Mouse (Mus musculus): ENCODE measurements around the gene Eng. TPM values are rescaled to one million over a fixed set of nuclear protein-coding genes. Genes with fewer than 3 reads are reported as not detected.

The Eng gene
- polyA plus RNA-seq, 1 experiment from 2014 or later: 87.1 TPM

DNA sequence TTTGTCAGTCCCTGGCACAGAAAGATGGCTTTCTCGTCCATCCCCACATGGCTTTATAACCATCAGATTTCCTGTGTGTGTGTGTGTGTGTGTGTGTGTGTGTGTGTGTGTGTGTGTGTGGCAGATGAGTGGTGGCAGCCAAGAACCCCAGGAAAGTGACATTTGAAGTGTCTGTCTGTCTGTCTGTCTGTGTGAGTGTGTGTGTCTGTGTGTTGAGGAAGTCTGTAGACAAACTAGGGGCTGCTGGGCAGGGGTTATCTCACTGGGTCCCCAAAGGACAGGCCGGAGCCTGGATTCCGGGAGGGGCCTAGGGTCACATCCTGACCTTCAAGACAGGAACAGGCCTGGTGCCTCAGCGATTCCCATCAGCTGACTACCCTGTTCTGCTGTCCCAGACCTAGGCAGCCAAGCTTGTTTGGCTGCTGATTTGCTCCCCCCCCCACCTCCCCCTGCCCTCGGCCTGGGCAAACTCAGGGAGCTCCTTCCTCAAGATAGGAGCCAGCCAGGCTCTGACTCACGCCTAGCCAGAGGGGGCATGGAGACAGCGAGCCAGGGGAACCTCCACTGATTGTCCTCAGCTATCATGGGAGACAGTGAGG lies 15.2 kb downstream of the Eng start:
- Histone ChIP-seq H3K4me1 (peaks cover 43% of the 10 kb centered on the region), H3K27ac (peak overlapping the region; percentile 88), H3K36me3 (peaks cover 13% of the 10 kb centered on the region), H3K4me3 (no peak overlapping the region), H3K9me3 (no peaks in the 10 kb centered on the region), H3K27me3 (ENCODE audit: insufficient read depth, poor library complexity, severe bottlenecking) (no peaks in the 10 kb centered on the region)
- peak; percentile 87 for DNase-seq (ENCODE audit: low spot score)
- 14% methylated on average over 7 of the region's 7 CpGs for WGBS

DNA sequence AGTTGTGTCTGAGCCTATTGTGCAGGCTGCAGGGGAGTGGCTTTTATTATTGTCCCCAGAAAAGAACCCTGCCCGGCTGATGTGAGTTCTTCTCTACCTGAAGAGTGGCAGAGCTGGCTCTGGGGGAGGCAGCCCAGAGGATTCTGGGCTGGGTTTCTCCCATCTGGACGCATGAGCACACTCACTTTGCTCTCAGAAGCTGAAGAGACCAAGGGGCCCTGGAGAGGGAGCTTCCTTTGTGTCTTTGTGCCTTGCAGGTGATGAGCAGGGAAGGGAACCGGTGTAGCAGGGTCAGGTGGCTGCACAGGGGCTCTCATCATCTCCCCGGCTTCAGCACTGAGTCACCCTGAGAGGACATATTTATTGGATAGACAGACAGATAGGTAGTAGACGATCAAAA lies 15.9 kb downstream of the Eng start:
- WGBS: 55% methylated on average over 5 of the region's 5 CpGs

DNA sequence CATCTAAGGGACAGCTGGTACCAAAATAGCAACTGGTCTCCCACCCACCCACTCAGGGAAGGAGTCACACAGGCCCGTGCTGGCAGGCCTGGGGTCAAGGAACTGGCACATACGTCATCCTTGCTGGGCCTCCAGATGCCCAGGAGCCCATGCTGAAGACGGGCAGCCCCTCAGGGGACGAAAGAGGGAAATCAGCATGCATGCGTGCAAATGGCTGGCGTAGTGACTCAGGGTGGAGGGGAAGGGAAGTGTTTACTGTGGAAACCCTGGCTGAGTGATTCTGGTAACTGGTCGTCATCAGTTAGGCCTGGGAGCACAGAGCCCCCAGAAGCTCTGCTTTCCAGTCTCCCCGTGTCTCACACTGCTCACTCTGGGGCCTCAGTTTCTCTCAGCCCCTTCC lies 18.9 kb downstream of the Eng start:
- Histone ChIP-seq H3K27ac (peak overlapping the region; percentile 59), H3K9me3 (no peaks in the 10 kb centered on the region), H3K27me3 (ENCODE audit: insufficient read depth, poor library complexity, severe bottlenecking) (no peaks in the 10 kb centered on the region), H3K36me3 (peaks cover 13% of the 10 kb centered on the region), H3K4me3 (no peak overlapping the region), H3K4me1 (peaks cover 46% of the 10 kb centered on the region)
- WGBS: 70% methylated on average over 8 of the region's 8 CpGs
- DNase-seq (ENCODE audit: low spot score): no peak

More for the DNA sequence above, 15.9 kb downstream of the Eng start:
- no peak for DNase-seq (ENCODE audit: low spot score)
- Histone ChIP-seq H3K4me1 (peaks cover 42% of the 10 kb centered on the region), H3K27me3 (ENCODE audit: insufficient read depth, poor library complexity, severe bottlenecking) (no peaks in the 10 kb centered on the region), H3K36me3 (peaks cover 12% of the 10 kb centered on the region), H3K27ac (peak overlapping the region; percentile 88), H3K9me3 (no peaks in the 10 kb centered on the region), H3K4me3 (no peak overlapping the region)

DNA sequence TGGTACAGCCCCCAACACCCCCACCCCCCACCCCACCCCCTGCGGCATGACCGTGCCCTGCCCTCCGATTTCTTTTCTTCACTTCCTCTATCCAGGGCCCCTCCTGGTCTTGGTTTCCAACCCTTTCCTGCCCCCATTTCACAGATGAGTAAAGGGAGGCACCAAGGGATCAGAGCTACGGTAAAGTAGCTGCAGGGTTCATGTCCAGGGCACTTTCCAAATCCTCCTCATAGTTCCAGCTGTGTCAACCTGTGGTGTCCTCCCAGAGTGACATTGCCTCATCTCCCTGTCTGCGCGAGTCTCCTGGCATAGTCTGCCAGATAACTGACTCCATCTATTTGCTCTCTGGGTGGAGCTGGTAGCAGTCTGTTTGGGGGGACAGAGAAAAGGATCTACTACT lies 19.5 kb downstream of the Eng start:
- Histone ChIP-seq H3K4me3 (no peak overlapping the region), H3K27ac (peak overlapping the region; percentile 59), H3K27me3 (ENCODE audit: insufficient read depth, poor library complexity, severe bottlenecking) (no peaks in the 10 kb centered on the region), H3K36me3 (peaks cover 14% of the 10 kb centered on the region), H3K4me1 (peaks cover 46% of the 10 kb centered on the region), H3K9me3 (no peaks in the 10 kb centered on the region)
- WGBS: 69% methylated on average over 6 of the region's 6 CpGs
- no peak for DNase-seq (ENCODE audit: low spot score)

DNA sequence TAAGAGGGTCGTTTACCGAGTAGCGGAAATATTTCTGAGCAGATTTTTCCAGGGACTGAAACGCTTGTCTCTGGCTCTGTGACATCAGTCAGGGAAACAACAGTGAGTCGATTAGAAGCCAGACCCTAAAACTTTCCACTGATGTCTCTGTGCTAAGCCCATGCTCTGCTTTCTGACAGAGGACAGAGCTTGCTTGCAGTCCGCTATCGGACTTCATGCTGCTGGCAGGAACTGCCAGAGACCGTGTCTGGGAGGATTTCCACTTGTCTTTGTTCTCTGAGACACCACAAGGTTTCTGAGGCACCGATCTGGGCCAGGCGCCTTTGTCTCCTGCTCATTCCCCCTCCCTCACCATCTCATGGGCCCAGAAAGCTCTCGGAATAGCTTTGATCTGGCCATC lies 21.4 kb downstream of the Eng start:
- no peak overlapping the region for H3K4me3 ChIP-seq
- H3K9me3 ChIP-seq: no peaks in the 10 kb centered on the region
- H3K27me3 ChIP-seq (ENCODE audit: insufficient read depth, poor library complexity, severe bottlenecking): no peaks in the 10 kb centered on the region
- 27% methylated on average over 11 of the region's 11 CpGs for WGBS
- H3K4me1 ChIP-seq: peaks cover 44% of the 10 kb centered on the region
- peak overlapping the region; percentile 83 for H3K27ac ChIP-seq
- peak; percentile 86 for DNase-seq (ENCODE audit: low spot score)
- H3K36me3 ChIP-seq: peaks cover 23% of the 10 kb centered on the region

DNA sequence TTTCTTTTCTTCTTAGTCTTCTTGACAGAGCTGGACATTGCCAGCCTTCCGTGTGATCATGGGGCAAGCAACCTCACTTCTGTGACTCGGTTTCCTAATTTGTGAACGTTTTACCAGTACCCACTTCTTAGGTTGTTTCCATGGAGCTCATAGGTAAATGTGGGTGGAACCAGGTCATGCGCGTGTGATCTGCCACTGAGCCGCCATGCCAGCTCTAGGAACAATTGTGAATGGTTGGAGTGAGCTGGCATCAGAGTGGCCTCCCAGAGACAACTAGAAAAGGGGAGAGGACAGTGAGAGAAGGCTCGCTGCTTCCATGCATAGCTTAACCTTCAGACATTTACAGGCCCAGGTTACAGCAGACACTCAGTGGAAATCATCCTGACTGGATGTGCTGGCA lies 21.8 kb downstream of the Eng start:
- DNase-seq (ENCODE audit: low spot score): no peak
- H3K9me3 ChIP-seq: no peaks in the 10 kb centered on the region
- H3K27ac ChIP-seq: peak overlapping the region; percentile 83
- H3K36me3 ChIP-seq: peaks cover 27% of the 10 kb centered on the region
- peaks cover 48% of the 10 kb centered on the region for H3K4me1 ChIP-seq
- 81% methylated on average over 7 of the region's 7 CpGs for WGBS
- no peak overlapping the region for H3K4me3 ChIP-seq
- no peaks in the 10 kb centered on the region for H3K27me3 ChIP-seq (ENCODE audit: insufficient read depth, poor library complexity, severe bottlenecking)

DNA sequence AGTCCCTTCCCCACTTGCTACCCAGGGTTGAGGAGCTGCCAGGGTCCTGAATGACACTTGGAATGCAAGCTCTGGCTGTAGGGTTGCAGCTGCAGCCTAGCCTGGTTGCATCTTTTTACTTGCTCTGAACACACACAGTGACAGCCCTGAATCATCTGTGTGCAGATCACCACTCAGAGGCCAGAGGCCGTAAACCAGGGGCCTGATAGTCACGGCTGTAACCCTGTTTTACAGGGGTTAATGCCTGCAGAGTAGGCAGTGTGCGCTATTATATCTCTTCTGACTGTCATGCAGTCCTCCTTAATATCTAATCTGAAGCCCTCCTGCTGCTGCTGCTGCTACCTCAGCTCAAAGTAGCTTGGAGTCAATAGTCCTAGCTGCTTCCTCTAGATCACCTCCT lies 23.5 kb downstream of the Eng start:
- DNase-seq (ENCODE audit: low spot score): no peak
- no peaks in the 10 kb centered on the region for H3K27me3 ChIP-seq (ENCODE audit: insufficient read depth, poor library complexity, severe bottlenecking)
- WGBS: 57% methylated on average over 3 of the region's 3 CpGs
- H3K27ac ChIP-seq: no peak overlapping the region
- H3K9me3 ChIP-seq: no peaks in the 10 kb centered on the region
- H3K36me3 ChIP-seq: peaks cover 43% of the 10 kb centered on the region
- peaks cover 50% of the 10 kb centered on the region for H3K4me1 ChIP-seq
- H3K4me3 ChIP-seq: no peak overlapping the region

DNA sequence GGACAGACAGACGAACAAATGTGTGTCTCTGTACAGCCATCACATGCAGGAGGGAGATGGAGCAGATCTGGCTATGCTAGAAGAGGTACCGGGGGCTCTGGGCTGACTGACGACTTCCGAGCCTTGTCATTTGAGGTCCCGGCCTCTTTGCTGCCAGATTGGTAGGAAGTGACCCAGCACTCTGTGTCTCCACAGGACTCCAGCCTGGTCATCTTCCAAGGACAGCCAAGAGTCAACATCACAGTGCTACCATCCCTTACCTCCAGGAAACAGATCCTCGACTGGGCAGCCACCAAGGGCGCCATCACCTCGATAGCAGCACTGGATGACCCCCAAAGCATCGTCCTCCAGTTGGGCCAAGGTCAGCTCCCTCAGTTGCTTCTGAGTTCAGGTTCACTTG lies 24.8 kb downstream of the Eng start:
- H3K9me3 ChIP-seq: no peaks in the 10 kb centered on the region
- no peaks in the 10 kb centered on the region for H3K27me3 ChIP-seq (ENCODE audit: insufficient read depth, poor library complexity, severe bottlenecking)
- peaks cover 54% of the 10 kb centered on the region for H3K36me3 ChIP-seq
- 82% methylated on average over 9 of the region's 9 CpGs for WGBS
- no peak for DNase-seq (ENCODE audit: low spot score)
- H3K4me1 ChIP-seq: peaks cover 37% of the 10 kb centered on the region
- H3K27ac ChIP-seq: 0 out of 2 replicates have a peak overlapping the region, but pooled peaks have one; percentile 13
- no peak overlapping the region for H3K4me3 ChIP-seq

DNA sequence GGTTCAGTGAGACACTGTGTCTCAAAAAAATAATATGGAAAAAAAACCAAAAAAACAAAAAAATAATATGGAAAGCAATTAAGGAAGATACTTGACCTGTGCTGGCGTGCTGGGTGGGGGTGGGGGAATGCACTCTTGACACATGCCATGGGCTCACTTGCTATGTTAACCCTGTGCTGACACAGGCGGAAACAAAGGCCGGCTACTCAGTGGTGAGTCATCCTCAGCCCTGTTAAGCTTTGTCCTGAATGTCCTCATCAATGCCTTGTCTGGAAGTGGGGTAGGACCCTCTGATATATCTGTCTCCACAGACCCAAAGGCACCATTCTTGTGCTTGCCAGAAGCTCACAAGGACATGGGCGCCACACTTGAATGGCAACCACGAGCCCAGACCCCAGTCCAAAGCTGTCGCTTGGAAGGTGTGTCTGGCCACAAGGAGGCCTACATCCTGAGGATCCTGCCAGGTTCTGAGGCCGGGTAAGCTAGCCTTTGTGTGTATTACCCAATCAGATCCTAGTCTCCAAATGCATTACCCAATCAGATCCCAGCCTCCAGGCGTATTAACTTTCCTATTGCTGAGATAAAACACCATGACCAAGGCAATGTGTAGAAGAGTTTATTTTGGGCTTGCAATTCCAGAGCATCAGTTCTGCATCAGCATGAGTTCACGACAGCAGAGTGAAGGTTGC lies 25.7 kb downstream of the Eng start:
- Histone ChIP-seq H3K9me3 (no peaks in the 10 kb centered on the region), H3K27ac (0 out of 2 replicates have a peak overlapping the region, but pooled peaks have one; percentile 8), H3K4me3 (no peak overlapping the region), H3K27me3 (ENCODE audit: insufficient read depth, poor library complexity, severe bottlenecking) (no peaks in the 10 kb centered on the region), H3K36me3 (peaks cover 55% of the 10 kb centered on the region), H3K4me1 (peaks cover 36% of the 10 kb centered on the region)
- DNase-seq (ENCODE audit: low spot score): no peak
- WGBS: 63% methylated on average over 9 of the region's 9 CpGs

DNA sequence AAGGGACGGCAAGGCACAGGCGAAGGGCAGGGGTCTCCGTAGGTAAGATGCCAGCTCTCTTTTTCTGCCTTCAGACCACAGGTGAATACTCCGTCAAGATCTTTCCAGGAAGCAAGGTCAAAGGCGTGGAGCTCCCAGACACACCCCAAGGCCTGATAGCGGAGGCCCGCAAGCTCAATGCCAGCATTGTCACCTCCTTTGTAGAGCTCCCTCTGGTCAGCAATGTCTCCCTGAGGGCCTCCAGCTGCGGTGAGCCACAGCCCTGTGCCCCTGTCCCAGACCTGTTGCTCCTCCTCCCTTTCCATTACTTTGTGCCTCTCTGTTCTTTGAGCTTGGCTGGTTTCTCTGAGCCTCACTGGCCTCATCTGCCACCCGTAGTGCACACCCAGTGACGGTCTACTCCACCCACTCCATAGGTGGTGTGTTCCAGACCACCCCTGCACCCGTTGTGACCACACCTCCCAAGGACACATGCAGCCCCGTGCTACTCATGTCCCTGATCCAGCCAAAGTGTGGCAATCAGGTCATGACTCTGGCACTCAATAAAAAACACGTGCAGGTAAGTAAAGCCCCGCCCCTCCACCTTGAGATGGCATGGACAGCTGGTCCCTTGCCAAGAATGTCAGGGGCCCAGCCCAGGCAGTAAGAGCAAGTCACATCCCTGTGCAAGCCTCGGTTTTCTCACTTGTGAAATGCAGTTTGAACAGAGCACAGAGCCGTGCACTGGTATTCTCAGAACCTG lies 27.0 kb downstream of the Eng start:
- Histone ChIP-seq H3K4me1 (peaks cover 29% of the 10 kb centered on the region), H3K36me3 (peaks cover 66% of the 10 kb centered on the region), H3K27ac (0 out of 2 replicates have a peak overlapping the region, but pooled peaks have one; percentile 10), H3K27me3 (ENCODE audit: insufficient read depth, poor library complexity, severe bottlenecking) (no peaks in the 10 kb centered on the region), H3K9me3 (no peaks in the 10 kb centered on the region), H3K4me3 (no peak overlapping the region)
- WGBS: 82% methylated on average over 16 of the region's 16 CpGs
- no peak for DNase-seq (ENCODE audit: low spot score)

DNA sequence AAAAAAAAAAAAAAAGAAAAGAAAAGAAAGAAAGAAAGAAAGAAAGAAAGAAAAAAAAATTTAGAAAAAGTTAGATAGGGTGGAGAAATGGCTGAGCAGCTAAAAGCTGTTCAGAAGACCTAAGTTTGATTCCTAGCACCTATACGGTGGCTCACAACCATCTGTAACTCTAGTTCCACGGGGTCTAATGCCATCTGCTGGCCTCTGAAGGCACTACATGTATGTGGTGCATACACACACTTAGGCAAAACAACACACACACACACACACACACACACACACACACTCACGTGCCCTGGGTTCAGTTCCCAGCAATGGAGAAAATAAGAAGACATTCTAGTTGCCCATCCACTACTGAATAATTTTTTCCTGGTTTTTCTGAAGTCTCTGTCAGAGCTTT lies 30.4 kb downstream of the Eng start:
- peaks cover 46% of the 10 kb centered on the region for H3K4me1 ChIP-seq
- no peak for DNase-seq (ENCODE audit: low spot score)
- H3K4me3 ChIP-seq: no peak overlapping the region
- H3K27me3 ChIP-seq (ENCODE audit: insufficient read depth, poor library complexity, severe bottlenecking): no peaks in the 10 kb centered on the region
- 84% methylated on average over 3 of the region's 3 CpGs for WGBS
- no peak overlapping the region for H3K27ac ChIP-seq
- H3K36me3 ChIP-seq: peaks cover 65% of the 10 kb centered on the region
- H3K9me3 ChIP-seq: no peaks in the 10 kb centered on the region

DNA sequence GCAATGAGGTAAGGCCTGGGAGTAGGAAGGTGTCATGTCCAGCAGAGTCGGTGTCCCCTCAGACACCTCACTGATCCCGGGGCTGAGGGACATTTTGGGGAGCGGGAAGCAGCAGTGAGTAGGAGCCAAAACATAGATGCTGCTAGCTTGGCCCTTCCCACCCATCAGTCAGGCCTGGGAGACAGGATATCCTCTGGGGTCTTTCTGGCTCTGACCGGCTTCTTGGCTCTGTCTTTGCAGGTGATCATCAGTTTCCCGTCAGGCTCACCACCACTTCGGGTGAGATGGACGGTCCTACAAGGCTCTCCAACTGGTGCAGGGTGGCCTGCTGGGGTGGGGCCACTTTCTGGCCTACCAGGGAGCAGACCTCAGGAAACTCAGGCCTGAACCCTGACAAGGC lies 31.3 kb downstream of the Eng start:
- Histone ChIP-seq H3K36me3 (peaks cover 67% of the 10 kb centered on the region), H3K27me3 (ENCODE audit: insufficient read depth, poor library complexity, severe bottlenecking) (no peaks in the 10 kb centered on the region), H3K9me3 (no peaks in the 10 kb centered on the region), H3K27ac (no peak overlapping the region), H3K4me3 (no peak overlapping the region), H3K4me1 (peaks cover 40% of the 10 kb centered on the region)
- no peak for DNase-seq (ENCODE audit: low spot score)
- WGBS: 86% methylated on average over 7 of the region's 7 CpGs

DNA sequence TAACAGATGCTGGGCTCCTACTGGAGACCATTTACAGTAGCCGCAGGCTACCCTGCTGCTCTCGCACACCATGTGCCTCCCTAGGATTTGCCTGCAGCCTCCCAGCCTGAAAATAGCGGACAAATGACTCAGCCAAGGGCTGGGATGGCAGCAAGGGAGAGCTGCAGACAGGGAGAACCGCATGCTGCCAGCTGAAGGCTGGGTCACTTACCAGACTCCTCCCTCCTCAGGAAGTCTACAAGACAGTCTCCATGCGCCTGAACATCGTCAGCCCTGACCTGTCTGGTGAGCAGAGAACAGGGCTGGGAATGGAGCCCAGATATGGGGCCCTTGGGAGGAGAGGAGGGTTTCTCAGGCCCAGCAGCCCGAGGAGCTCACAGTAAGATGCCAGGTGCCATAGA lies 33.7 kb downstream of the Eng start:
- 29% methylated on average over 7 of the region's 7 CpGs for WGBS
- Histone ChIP-seq H3K4me3 (peak overlapping the region; percentile 4; the same call in 1 of the 2 replicates), H3K27ac (peak overlapping the region; percentile 80), H3K27me3 (ENCODE audit: insufficient read depth, poor library complexity, severe bottlenecking) (no peaks in the 10 kb centered on the region), H3K36me3 (peaks cover 68% of the 10 kb centered on the region), H3K4me1 (peaks cover 31% of the 10 kb centered on the region), H3K9me3 (no peaks in the 10 kb centered on the region)
- no peak for DNase-seq (ENCODE audit: low spot score)

Measured in heart, embryonic 10.5 days (tissue).